Mouse (Mus musculus): ENCODE data around the gene Syt16.

The Syt16 gene

GRCm38 (mm10) chr12:74316989-74317759 is 319.7 kb downstream of the Syt16 start:
- peak; percentile 81 for DNase-seq

- DNase-seq, result no peak
Observed at GRCm38 (mm10) chr12:74320318-74320717, 322.9 kb downstream of the Syt16 start.

- no peak for DNase-seq
Observed at GRCm38 (mm10) chr12:74321981-74322380, 324.5 kb downstream of the Syt16 start.

All from cerebellum, adult 11-12 months (tissue).